Mouse (Mus musculus) macrophage (primary cell): ENCODE results near the gene Zbtb40. TPM values are rescaled to one million over a fixed set of nuclear protein-coding genes. Genes with fewer than 3 reads are reported as not detected.
A peak's percentile ranks its signal among the peaks of the same experiment; 100 is the strongest.

Experiments used
- H3K27ac ChIP-seq: fragments of 350-480 bp; formaldehyde crosslinking; 2 replicates; pipeline ENCODE4 v1.9.0; 2021
- H3K36me3 ChIP-seq: fragments of 350-480 bp; formaldehyde crosslinking; 2 replicates; pipeline ENCODE4 v1.9.0; 2021; ENCODE audit errors: inconsistent target
- H3K4me3 ChIP-seq: fragments of 350-480 bp; formaldehyde crosslinking; 2 replicates; pipeline ENCODE4 v1.9.0; 2021; ENCODE audit errors: inconsistent target
- H3K79me2 ChIP-seq: fragments of 350-480 bp; formaldehyde crosslinking; 2 replicates; pipeline ENCODE4 v1.9.0; 2021; ENCODE audit errors: inconsistent target
- WGBS: methylation state at CpG from one replicate; pipeline ENCODE4 v1.1.7; 2026; ENCODE audit warnings: inconsistent platforms; ENCODE audit not compliant: missing documents; 5-methylcytosine and 5-hydroxymethylcytosine counted together
- polyA plus RNA-seq: library from polyadenylated mRNA; stranded (reverse); fragments of 250-400 nt; gene quantifications from 3 replicates; pipeline ENCODE4 v1.2.4, GENCODE M21; 2018; ENCODE audit warnings: inconsistent platforms
- total RNA-seq, 78 experiments: library from RNA; depleted of rRNA; stranded (reverse); fragments of 250-400 nt; gene quantifications; 1 replicate in 9 of 78; 2 replicates in 24 of 78; 3 replicates in 43 of 78; 4 replicates in 2 of 78; pipeline ENCODE4 v1.2.4; 2018; ENCODE audit warnings: inconsistent platforms in 56 of 78

The Zbtb40 gene
- total RNA-seq (2018; cell fraction: chromatin; rRNA removed): 10 to 100 TPM; 10.1 to 33.1 (median 21.8) TPM
- 1 to 10 TPM; 2.6 to 7.8 (median 5.7) TPM for total RNA-seq (2018; cell fraction: cytosol; rRNA removed)
- total RNA-seq (2018; cell fraction: nucleus; rRNA removed): 10 to 100 TPM in 22 of 26 experiments, 1 to 10 TPM in 4; 6.5 to 21.5 (median 15.1) TPM
- 2.4 to 4.8 TPM (median 4.3 TPM) in 3 replicates for polyA plus RNA-seq

DNA sequence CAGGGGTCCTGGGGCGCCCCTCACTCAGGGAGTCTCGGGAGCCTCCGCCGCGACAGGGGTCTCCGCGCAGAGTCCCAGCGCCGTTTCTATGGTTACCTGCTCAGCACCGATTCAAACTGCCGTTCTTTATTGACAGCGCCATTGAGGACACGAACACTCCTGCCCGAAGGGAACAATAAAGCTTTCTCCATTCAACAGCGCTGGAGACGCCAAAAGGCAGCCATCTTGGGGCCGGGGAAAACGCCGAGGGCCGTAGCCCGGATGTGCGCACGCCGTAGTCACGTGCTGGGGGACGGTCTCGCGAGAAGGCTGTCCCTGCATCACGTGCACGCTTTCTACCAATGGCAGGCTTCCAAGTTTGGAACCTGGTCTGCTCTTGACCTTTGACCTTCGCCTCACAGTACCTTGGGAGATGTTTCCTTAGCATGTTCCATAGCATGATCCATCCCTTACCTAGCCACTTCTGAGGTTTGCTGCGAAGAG is at the start of gene Zbtb40:
Gene Zbtb40, minus strand, starts transcription at position 252 of the 483 bp plus-strand sequence.
- Histone ChIP-seq H3K27ac (no peak within 1 kb of the TSS), H3K36me3 (no peaks in the 10 kb centered on the region), H3K4me3 (peak within 1 kb of the TSS; percentile 46), H3K79me2 (peaks cover 38% of the 10 kb centered on the region; the same call in 1 of the 2 replicates)
- 6% methylated on average over 32 of the region's 32 CpGs for WGBS

DNA sequence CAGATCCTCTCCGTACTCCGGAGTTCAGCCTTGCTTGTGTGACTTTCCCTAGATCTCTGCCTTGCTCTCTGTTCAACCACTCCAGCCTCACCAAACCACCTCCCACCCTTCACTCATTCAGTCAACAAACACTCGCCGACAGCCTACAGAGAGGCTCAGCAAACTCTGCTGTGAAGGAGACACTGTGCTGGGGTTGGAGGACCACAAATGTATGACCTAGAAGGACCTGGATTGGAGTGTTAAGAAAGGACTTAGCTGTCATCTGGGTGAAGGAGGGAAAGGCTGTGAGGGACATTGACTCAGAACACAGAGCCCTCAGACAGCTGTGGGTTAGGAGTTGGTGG is 49.4 kb upstream of the Zbtb40 start:
- Histone ChIP-seq H3K4me3 (no peak overlapping the region), H3K36me3 (no peaks in the 10 kb centered on the region), H3K79me2 (no peaks in the 10 kb centered on the region), H3K27ac (no peak overlapping the region)
- 75% methylated on average over 4 of the region's 4 CpGs for WGBS

DNA sequence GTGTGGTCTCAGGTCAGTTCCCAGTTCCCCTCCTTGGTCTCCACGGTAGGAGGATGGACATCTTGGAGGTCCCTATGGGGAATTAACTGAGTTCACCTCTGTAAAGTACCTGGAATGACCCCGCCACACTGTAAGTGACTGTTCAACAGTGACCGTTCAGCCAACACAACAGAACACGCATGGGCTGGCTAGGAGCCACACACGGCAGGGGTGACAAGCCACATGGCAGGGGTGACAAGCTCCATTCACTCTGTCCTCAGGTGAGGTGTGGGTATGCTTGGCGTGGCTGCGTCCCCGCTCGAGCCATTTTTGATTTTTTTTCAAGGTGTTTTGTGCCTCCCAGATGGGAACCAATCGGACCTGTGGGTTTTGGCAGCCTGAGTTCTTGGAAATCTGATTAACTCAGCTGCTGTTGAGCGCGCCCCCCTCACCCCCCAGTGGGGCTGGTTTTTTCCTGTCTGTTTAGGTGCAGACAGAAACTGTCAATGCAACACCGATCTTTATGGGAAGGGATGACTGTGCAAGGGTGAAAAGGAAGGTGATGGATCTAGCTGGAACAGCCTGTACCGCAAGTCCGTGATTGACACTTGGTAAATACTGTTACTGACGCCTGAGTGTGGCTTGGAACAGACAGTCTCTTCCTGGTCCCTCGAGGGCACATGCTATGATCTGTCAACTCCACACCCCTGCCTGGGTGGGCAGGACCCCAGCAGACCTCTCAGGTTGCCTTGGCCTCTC is 48.8 kb upstream of the Zbtb40 start:
- no peak overlapping the region for H3K27ac ChIP-seq
- H3K79me2 ChIP-seq: no peaks in the 10 kb centered on the region
- H3K36me3 ChIP-seq: no peaks in the 10 kb centered on the region
- 75% methylated on average over 17 of the region's 17 CpGs for WGBS
- H3K4me3 ChIP-seq: no peak overlapping the region

DNA sequence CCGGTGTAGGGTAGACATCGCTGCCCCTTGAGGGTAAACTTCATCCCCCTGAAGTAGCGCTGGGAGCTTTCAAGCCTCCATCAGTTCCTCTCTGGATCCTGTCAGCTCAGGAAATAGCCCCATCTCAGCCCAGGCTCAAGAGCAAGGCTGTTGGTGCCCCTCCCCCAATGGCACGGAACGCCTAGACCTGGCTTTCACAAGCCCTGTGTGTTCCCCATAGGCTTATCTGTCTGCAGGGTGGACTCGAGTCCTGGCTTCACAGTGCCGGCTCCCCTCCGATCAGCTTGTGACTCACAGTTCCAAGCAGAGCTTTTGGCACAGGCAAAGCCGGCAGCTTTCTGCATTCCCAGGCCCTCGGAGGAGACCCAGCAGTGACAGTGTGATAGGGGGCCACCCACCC is 47.8 kb upstream of the Zbtb40 start:
- no peaks in the 10 kb centered on the region for H3K79me2 ChIP-seq
- WGBS: 89% methylated on average over 10 of the region's 10 CpGs
- H3K27ac ChIP-seq: no peak overlapping the region
- no peaks in the 10 kb centered on the region for H3K36me3 ChIP-seq
- no peak overlapping the region for H3K4me3 ChIP-seq

DNA sequence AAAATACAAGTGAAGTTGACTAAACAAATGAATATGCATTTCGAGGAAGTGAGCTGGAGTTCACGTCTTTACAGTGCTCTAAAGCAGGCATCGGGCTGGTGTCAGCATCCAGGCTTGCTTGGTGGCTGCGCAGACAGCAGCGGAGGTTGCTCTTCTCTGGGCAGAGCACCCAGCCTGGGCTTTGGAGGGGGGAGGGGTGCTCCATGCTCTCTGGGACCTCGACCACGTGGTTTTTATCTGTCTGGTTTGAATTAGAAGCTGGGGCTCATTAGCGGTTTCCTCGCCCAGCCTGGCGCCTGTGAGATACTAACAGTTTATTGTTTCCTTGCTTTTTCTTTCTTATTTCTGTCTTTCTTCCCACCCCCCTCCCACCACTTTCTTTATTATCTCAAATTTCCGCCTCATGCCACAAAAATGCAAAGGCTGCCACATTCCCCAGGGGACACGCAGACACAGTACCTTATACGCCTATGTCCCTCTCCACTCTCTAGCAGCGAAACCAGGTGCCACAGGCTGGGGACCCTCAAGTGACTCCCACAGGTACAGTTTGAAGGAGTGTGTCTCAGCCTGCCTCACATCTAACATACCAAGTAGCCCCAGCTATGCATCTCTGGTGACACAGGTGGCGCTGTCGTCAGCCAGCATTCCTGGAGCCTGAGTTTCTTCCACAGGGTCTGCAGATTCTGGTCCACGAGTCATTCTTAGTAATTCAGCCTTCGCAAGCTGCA is 36.6 kb upstream of the Zbtb40 start:
- H3K36me3 ChIP-seq: no peaks in the 10 kb centered on the region
- no peak overlapping the region for H3K27ac ChIP-seq
- no peak overlapping the region for H3K4me3 ChIP-seq
- H3K79me2 ChIP-seq: no peaks in the 10 kb centered on the region
- WGBS: 25% methylated on average over 17 of the region's 18 CpGs

DNA sequence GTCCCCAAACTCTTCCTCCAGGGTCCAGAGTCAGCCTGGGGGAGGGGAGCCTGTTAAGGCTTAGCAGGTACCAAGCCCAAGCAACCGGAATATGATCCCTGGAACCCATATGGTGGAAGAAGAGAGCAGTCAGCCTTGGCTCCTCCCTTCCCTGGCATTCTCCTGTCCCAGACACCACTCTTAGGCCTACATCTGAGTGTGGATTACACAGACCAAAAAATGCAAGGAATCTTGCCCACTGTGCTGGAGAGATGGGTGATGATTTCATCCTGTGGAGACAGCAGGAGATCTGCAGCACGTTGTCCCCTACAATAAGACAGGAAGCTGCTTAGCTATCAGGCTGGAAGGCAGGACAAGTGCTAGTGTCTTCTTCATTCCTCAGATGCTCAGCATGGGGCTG is 34.3 kb upstream of the Zbtb40 start:
- Histone ChIP-seq H3K79me2 (no peaks in the 10 kb centered on the region), H3K36me3 (no peaks in the 10 kb centered on the region), H3K27ac (no peak overlapping the region), H3K4me3 (no peak overlapping the region)
- 68% methylated on average over 2 of the region's 2 CpGs for WGBS

DNA sequence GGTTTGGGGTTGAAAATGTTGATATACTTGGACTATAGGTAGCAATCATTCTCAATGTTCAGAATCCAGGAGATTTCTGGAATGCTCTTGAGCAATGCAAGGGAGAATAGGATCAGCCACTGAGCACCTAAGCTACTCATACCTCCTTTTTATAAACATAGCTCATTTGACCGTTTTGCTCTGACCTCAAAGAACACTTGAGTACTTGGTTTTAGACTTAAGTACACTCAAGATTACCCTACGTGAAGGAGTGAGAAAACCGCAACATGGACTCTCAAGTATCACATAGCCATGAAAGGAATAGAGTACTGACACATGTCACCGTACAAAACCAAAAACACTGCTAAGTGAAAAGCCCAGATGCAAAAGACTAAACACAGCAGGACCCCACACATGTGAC is 32.8 kb upstream of the Zbtb40 start:
- Histone ChIP-seq H3K27ac (no peak overlapping the region), H3K79me2 (no peaks in the 10 kb centered on the region), H3K4me3 (no peak overlapping the region), H3K36me3 (no peaks in the 10 kb centered on the region)
- WGBS: 94% methylated on average over 4 of the region's 4 CpGs

DNA sequence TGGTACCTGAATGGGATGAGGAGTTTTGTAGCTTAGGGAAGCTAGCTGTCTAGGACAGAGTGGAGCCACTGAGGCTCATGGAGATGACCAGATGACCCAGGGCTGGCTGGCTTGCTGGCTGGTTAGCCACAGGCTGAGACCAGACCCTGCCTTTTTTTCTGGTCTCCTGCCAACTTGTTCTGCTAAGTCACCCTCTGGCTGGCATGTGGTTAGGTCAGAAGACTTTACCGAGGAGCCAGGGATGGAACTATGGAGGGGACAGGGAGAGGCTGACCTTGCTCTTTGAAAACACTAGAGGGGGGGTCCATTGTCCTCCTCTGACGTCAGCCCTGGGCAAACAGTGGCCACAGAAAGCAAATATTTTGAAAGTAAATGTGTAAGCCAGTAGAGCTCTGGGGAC is 28.6 kb upstream of the Zbtb40 start:
- H3K4me3 ChIP-seq: no peak overlapping the region
- 0% methylated on average over 2 of the region's 2 CpGs for WGBS
- no peak overlapping the region for H3K27ac ChIP-seq
- no peaks in the 10 kb centered on the region for H3K36me3 ChIP-seq
- no peaks in the 10 kb centered on the region for H3K79me2 ChIP-seq

DNA sequence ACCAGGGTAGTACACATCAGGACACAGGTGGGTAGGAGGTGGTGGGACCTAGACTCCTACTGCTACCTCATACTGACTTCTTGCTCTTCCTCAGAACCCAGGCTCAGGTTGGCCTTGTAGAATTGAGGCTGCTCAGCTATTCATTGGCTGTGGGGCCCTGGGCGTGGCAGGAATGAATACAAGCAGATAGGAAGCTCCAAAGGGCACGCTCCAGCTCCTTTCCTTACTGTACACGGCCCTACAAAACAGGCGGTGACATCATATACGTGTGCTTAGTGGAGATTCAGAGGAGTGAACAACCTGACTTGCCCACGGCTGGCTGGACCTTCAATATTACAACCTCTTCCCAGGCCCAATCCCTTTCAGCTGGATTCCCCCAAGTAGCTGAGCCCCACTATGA is 22.6 kb upstream of the Zbtb40 start:
- WGBS: 78% methylated on average over 6 of the region's 6 CpGs

DNA sequence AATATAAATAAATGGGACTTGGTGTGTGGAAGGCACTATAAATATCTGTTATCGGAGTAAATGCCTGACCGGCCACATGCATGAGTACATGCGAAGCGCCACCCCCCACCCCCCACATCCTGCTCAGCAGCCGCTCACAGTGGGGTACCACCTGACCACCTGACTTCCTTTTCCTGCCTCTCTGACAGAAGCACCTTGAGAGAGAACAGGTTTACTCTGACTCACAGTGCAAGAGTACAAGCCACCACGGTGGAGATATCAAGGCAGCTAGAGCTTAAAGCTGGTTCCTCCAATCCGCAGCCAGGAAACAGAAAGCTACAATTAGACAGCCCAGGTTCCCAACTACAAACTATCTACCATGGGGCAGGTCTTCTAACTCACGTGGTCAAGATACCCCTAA is 19.9 kb upstream of the Zbtb40 start:
- Histone ChIP-seq H3K27ac (no peak overlapping the region), H3K36me3 (no peaks in the 10 kb centered on the region), H3K79me2 (no peaks in the 10 kb centered on the region), H3K4me3 (no peak overlapping the region)
- 5% methylated on average over 8 of the region's 8 CpGs for WGBS

More for the DNA sequence above, 22.6 kb upstream of the Zbtb40 start:
- Histone ChIP-seq H3K79me2 (no peaks in the 10 kb centered on the region), H3K4me3 (no peak overlapping the region), H3K36me3 (no peaks in the 10 kb centered on the region), H3K27ac (no peak overlapping the region)

DNA sequence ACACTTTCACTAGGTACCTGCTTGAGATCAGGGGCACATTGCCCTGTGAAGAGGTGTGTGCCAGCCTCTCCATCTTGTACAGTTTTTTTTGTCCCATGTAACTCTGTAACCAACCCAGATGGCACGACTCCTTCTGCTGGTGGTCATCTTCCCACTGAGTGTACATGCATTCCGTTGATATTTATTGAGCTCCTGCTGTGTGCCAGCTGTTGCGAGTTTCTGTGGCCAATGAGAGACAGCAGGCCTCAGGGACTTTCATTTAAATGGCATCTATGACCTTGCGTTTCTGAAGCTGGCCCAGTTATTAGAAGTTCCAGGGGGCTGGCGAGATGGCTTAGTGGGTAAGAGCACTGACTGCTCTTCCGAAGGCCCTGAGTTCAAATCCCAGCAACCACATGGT is 17.2 kb upstream of the Zbtb40 start:
- no peak overlapping the region for H3K4me3 ChIP-seq

DNA sequence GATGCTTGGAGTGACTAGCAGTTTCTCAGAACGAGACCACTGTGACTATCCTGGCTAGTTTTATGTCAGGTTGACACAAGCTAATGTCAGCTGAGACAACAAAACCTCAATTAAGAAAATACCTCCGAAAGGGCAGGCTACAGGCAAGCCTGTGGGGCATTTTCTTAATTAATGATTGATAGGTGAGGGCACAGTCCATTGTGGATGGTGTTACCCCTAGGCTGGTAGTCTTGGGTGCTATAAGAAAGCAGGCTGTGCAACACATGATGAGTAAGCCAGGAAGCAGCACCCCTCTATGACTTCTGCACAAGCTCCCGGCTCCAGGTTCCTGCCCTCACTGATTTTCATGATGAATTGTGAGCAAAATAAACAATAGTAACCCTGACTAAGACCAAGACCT is 6.3 kb upstream of the Zbtb40 start:
- WGBS: 66% methylated on average over 3 of the region's 3 CpGs
- Histone ChIP-seq H3K27ac (no peak overlapping the region), H3K79me2 (no peaks in the 10 kb centered on the region), H3K4me3 (no peak overlapping the region), H3K36me3 (no peaks in the 10 kb centered on the region)

More for the DNA sequence above, 17.2 kb upstream of the Zbtb40 start:
- H3K79me2 ChIP-seq: no peaks in the 10 kb centered on the region
- WGBS: 90% methylated on average over 6 of the region's 6 CpGs
- H3K27ac ChIP-seq: no peak overlapping the region
- H3K36me3 ChIP-seq: no peaks in the 10 kb centered on the region

DNA sequence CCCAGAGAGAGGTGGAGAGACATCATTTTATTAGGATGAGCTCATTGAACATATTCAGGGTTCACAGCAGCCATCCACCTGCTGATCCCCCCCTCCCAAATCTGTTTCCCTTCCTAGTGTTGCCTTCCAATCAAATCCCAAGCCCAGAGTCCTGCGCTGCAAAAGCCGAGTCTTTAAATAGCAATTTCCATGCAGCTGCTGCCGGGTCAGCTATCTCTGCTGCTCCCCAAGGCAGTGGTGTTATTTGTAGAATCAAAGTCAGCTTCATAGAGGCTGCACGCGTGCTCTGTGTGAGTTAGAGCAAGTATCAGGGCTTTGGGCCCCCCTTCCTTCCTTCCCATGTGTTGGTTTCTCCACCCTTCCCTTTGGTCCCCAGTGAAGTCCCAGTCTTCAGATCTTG is 5.2 kb upstream of the Zbtb40 start:
- Histone ChIP-seq H3K36me3 (no peaks in the 10 kb centered on the region), H3K27ac (no peak overlapping the region), H3K79me2 (no peaks in the 10 kb centered on the region), H3K4me3 (no peak overlapping the region)
- 88% methylated on average over 5 of the region's 5 CpGs for WGBS

DNA sequence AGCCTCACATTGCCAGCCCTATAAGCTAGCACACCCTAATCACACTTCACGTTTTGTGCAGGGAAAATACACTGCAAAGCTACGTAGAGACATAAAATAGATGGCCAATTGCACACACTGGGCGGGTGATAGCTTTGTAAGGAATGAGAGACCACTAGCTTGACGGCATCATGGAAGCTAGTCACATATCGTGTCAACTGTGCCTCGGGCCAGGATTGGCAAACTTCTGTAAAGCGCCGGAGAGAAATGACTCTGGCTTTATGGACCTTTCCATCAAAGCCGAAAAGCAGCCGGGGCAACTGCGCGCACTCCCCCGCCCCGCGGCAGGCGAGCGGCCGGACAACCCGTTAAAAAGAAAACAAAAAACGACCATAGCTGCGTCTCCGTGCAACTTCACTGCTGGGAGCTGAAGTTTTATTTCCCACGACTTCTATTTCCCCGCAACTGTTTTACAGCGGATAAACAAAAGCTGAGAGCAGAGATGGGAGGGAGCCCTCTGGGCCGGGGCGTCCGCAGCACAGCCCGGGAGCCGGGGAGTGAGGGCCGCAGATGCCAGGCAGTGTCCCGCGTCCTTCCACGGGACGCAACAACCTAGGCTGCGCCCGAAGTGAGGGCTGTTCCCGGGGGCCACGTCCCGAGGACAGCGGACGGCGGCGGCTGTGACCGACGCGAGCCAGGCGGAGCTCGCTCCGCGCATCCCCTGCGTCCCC is 606 bp downstream of the Zbtb40 start:
- WGBS: under 1% methylated on average over 52 of the region's 52 CpGs
- no peaks in the 10 kb centered on the region for H3K36me3 ChIP-seq
- peak overlapping the region; percentile 46 for H3K4me3 ChIP-seq
- no peak overlapping the region for H3K27ac ChIP-seq
- H3K79me2 ChIP-seq: peaks cover 42% of the 10 kb centered on the region; the same call in 1 of the 2 replicates
